Mouse (Mus musculus) intestine, embryonic 15.5 days (tissue): ENCODE results near the gene Vtn. TPM values are rescaled to one million over a fixed set of nuclear protein-coding genes. Genes with fewer than 3 reads are reported as not detected.
A peak's percentile ranks its signal among the peaks of the same experiment; 100 is the strongest.

ENCODE experiments used
- ATAC-seq: fragments of 200-750 bp; cut with Nextera tagmentation; 2 replicates; pipeline ENCODE4 v1.8.0; 2017; ENCODE audit warnings: moderate TSS enrichment, moderate library complexity
- H3K27ac ChIP-seq: fragments of 300-500 bp; sonication (generic); 2 replicates; pipeline ENCODE4 v1.5.1; 2015; ENCODE audit warnings: mild to moderate bottlenecking, inconsistent platforms
- H3K27me3 ChIP-seq: fragments of 300-500 bp; sonication (generic); replicated peaks from 2 replicates; pipeline ENCODE4 v1.6.1; 2015; ENCODE audit warnings: inconsistent platforms
- H3K36me3 ChIP-seq: fragments of 300-500 bp; sonication (generic); 2 replicates; pipeline ENCODE4 v1.6.1; 2015; ENCODE audit warnings: inconsistent platforms
- H3K4me1 ChIP-seq: fragments of 300-500 bp; sonication (generic); replicated peaks from 2 replicates; pipeline ENCODE4 v1.6.1; 2015; ENCODE audit warnings: inconsistent platforms
- H3K4me2 ChIP-seq: fragments of 300-500 bp; sonication (generic); replicated peaks from 2 replicates; pipeline ENCODE4 v1.6.1; 2015; ENCODE audit warnings: mild to moderate bottlenecking, inconsistent platforms
- H3K4me3 ChIP-seq: fragments of 300-500 bp; sonication (generic); replicated peaks from 2 replicates; pipeline ENCODE4 v1.5.1; 2015; ENCODE audit warnings: inconsistent platforms
- H3K9ac ChIP-seq: fragments of 300-500 bp; sonication (generic); 2 replicates; pipeline ENCODE4 v1.6.1; 2015; ENCODE audit warnings: inconsistent platforms
- H3K9me3 ChIP-seq: fragments of 300-500 bp; sonication (generic); 2 replicates; pipeline ENCODE4 v1.6.1; 2016; ENCODE audit warnings: inconsistent platforms
- WGBS: fragments of 180-500 bp; shearing (Covaris S2); methylation state at CpG from one replicate; pipeline ENCODE4 v1.1.7; 2015; 5-methylcytosine and 5-hydroxymethylcytosine counted together
- polyA plus RNA-seq: library from polyadenylated mRNA; unstranded; fragments of >200 nt; fragmentation: Nextera tagmentation; extraction: Ambion mirVana; gene quantifications from 2 replicates; pipeline ENCODE4 v1.2.1, GENCODE M21; 2015

Vtn gene
- polyA plus RNA-seq: 22.4 and 34.2 TPM in 2 replicates

DNA sequence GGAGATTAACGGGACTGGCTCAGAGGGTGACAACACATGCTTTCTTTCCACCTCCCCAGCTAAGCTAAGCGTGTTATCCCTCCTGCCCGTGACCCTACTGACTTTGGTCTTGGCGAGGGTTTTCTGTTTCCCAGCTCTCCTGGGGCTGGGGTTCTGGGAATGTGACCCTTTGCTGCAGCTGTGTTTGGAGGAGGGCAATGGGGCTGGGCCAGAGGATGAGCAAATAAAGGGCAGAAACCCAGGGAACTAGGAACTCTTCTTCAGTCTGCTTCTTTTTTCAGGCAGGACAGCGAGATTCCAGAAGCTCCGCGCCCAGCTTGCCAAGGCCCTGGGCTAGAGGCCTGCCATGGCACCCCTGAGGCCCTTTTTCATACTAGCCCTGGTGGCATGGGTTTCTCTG lies at the start of gene Vtn:
Gene Vtn (plus strand): TSS at position 88 of the 400 bp plus-strand sequence.
- H3K9ac ChIP-seq: no peak within 1 kb of the TSS
- H3K4me2 ChIP-seq: peak within 1 kb of the TSS; percentile 98
- no peak for ATAC-seq
- H3K9me3 ChIP-seq: no peaks in the 10 kb centered on the region
- peaks cover 23% of the 10 kb centered on the region for H3K27me3 ChIP-seq
- peaks cover 10% of the 10 kb centered on the region; the same call in 1 of the 2 replicates for H3K4me1 ChIP-seq
- WGBS: 59% methylated on average over 7 of the region's 7 CpGs
- no peak within 1 kb of the TSS for H3K27ac ChIP-seq
- H3K36me3 ChIP-seq: no peaks in the 10 kb centered on the region
- H3K4me3 ChIP-seq: peak within 1 kb of the TSS; percentile 50

DNA sequence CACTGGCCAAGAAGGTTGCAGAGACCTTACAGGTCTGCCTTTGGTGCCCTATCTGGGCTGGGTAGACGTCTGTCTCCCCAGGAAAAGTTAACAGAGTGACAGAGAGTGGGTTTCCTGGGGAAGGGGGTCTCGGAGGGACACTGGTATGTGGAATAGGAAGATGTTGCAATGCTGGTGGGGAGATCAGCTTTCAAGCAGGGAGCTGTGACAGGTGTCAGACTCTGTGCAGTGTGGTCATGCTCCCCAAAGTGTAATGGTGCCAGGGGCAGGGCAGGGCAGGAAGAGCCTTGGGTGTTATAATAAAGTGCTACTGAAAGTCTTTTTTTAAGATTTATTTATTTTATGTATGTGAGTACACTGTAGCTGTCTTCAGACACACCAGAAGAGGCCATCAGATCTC lies 48.6 kb upstream of the Vtn start:
- Histone ChIP-seq H3K27ac (no peak overlapping the region), H3K27me3 (no peaks in the 10 kb centered on the region), H3K36me3 (no peaks in the 10 kb centered on the region), H3K4me3 (no peak overlapping the region), H3K9me3 (no peaks in the 10 kb centered on the region), H3K4me2 (no peak overlapping the region), H3K9ac (no peak overlapping the region), H3K4me1 (no peaks in the 10 kb centered on the region)
- 50% methylated on average over 2 of the region's 2 CpGs for WGBS
- ATAC-seq: no peak

DNA sequence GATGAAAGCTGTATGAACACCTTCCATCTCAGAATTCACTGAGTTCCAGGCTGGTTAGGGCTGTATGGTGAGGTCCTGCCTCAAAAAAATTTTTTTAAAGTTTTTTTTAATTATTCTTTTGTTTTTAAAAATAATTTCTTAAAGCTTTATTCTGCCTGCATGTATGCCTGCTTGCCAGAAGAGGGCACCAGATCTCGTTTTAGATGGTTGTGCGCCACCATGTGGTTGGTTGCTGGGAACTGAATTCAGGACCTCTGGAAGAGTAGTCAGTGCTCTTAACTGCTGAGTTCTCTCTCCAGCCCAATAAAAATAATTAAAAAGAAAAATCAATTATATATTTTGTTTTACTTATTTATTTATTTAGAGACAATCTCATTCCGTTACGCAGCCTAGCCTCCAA lies 45.2 kb upstream of the Vtn start:
- no peak for ATAC-seq
- H3K4me1 ChIP-seq: no peaks in the 10 kb centered on the region
- WGBS: 13% methylated on average over 4 of the region's 4 CpGs

DNA sequence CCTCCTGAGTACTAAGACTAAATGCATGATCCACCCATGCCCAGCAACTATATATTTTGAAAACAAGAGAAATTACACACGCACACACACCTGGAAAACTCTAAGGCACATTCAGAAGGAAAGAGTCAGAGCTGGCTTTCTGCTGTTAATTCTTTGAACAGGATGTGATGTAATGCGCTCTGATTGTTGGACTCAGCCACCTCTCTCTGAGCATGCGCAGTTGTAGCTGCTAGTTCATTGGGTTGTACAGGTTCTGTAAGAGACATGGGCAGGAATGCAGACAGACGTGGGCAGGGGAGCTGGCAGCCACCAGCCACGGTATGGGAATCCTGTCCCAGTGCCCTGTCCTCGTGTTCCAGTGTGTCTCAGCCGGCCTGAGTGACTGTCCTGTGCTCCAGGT lies 44.6 kb upstream of the Vtn start:
- WGBS: 69% methylated on average over 7 of the region's 7 CpGs
- Histone ChIP-seq H3K27me3 (no peaks in the 10 kb centered on the region), H3K36me3 (no peaks in the 10 kb centered on the region)

More for the DNA sequence above, 45.2 kb upstream of the Vtn start:
- no peak overlapping the region for H3K4me3 ChIP-seq
- no peaks in the 10 kb centered on the region for H3K9me3 ChIP-seq
- H3K4me2 ChIP-seq: no peak overlapping the region
- no peaks in the 10 kb centered on the region for H3K27me3 ChIP-seq
- H3K9ac ChIP-seq: no peak overlapping the region
- no peak overlapping the region for H3K27ac ChIP-seq
- H3K36me3 ChIP-seq: no peaks in the 10 kb centered on the region

GRCm38 (mm10) chr11:78455308-78455707 lies 43.6 kb upstream of the Vtn start:
- H3K27ac ChIP-seq: no peak overlapping the region
- 43% methylated on average over 5 of the region's 5 CpGs for WGBS
- H3K27me3 ChIP-seq: no peaks in the 10 kb centered on the region
- no peaks in the 10 kb centered on the region for H3K4me1 ChIP-seq
- H3K9ac ChIP-seq: no peak overlapping the region
- H3K9me3 ChIP-seq: no peaks in the 10 kb centered on the region
- H3K4me3 ChIP-seq: no peak overlapping the region
- no peak for ATAC-seq
- no peaks in the 10 kb centered on the region for H3K36me3 ChIP-seq
- no peak overlapping the region for H3K4me2 ChIP-seq

More for the DNA sequence above, 44.6 kb upstream of the Vtn start:
- Histone ChIP-seq H3K4me2 (no peak overlapping the region), H3K9me3 (no peaks in the 10 kb centered on the region), H3K9ac (no peak overlapping the region), H3K4me3 (no peak overlapping the region), H3K27ac (no peak overlapping the region), H3K4me1 (no peaks in the 10 kb centered on the region)
- ATAC-seq: no peak

- no peak overlapping the region for H3K9ac ChIP-seq
- no peak overlapping the region for H3K27ac ChIP-seq
- H3K4me3 ChIP-seq: no peak overlapping the region
- H3K27me3 ChIP-seq: no peaks in the 10 kb centered on the region
- whole genome bisulfite sequencing: 84% methylated on average over 17 of the region's 17 CpGs
- H3K4me2 ChIP-seq: no peak overlapping the region
- H3K9me3 ChIP-seq: no peaks in the 10 kb centered on the region
- peaks cover 4% of the 10 kb centered on the region; the same call in 1 of the 2 replicates for H3K4me1 ChIP-seq
- no peak for ATAC-seq
- H3K36me3 ChIP-seq: no peaks in the 10 kb centered on the region
Measured at GRCm38 (mm10) chr11:78458740-78459139, 40.2 kb upstream of the Vtn start.

DNA sequence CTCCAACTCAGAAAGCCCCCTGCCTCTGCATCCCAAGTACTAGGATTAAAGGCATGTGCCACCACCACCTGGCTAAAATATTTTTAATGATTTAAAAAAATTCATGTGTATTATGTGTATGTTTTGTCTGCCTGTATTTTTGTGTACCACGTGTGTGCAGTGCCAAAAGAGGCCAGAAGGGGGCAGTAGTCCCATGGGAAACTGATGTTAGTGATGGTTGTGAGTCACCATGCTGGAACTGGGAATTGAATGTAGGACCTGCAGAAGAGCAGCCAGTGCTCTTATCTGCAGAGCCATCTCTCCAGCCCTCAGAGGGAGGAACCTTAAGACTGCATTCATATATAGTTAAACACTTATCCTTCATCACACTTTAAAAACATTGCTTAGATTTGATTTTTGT lies 37.0 kb upstream of the Vtn start:
- no peak for ATAC-seq
- Histone ChIP-seq H3K27me3 (no peaks in the 10 kb centered on the region), H3K4me2 (no peak overlapping the region), H3K27ac (no peak overlapping the region), H3K9ac (no peak overlapping the region), H3K4me1 (peaks cover 15% of the 10 kb centered on the region), H3K4me3 (no peak overlapping the region), H3K9me3 (no peaks in the 10 kb centered on the region), H3K36me3 (no peaks in the 10 kb centered on the region)
- 75% methylated on average over 1 of the region's 1 CpGs for WGBS

- WGBS: 61% methylated on average over 5 of the region's 5 CpGs
- Histone ChIP-seq H3K4me1 (peaks cover 15% of the 10 kb centered on the region), H3K9ac (no peak overlapping the region), H3K27ac (no peak overlapping the region), H3K4me2 (0 out of 2 replicates have a peak overlapping the region, but pooled peaks have one; percentile 20), H3K9me3 (no peaks in the 10 kb centered on the region), H3K27me3 (no peaks in the 10 kb centered on the region), H3K4me3 (no peak overlapping the region), H3K36me3 (no peaks in the 10 kb centered on the region)
- ATAC-seq: peak; percentile 54; the same call in 1 of the 2 replicates
Measured at GRCm38 (mm10) chr11:78462669-78463068, 36.2 kb upstream of the Vtn start.

DNA sequence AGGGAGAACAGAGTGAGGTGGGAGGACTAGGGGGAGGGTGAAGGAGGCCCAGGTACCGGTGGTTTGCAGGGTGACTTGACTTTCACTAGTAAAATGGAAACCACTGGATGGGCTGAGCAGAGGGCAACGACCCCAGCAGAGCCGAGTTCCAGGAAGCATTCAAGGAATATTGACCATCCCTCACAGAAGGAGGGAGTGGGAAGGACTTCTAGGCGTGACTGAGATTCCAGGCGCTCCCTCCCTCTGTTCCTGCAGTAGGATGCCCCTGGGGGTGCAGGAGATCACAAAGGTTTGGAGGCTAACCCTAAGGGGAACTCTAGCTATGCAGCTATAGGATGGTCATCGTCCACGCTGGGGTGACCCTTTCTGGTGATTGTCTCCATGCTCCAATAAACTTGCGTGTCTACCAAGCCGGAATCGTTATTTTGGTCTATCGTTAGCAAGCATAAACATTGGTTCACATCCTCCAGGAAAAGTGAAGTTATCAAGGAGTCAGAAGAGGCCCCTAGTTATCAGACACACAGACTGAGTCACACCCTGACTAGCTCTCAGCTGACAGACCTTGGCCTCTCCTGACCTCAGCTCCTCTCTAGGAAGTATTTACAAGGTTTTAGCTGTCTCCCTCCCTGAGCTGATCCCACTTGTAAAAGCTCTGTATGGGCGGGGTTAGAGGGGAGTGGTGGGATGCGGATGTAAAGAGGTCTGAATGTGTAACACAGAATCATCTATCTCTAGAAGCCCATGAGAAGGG lies 35.4 kb upstream of the Vtn start:
- no peaks in the 10 kb centered on the region for H3K9me3 ChIP-seq
- WGBS: 38% methylated on average over 13 of the region's 13 CpGs
- H3K4me3 ChIP-seq: no peak overlapping the region
- H3K4me2 ChIP-seq: peak overlapping the region; percentile 20
- no peaks in the 10 kb centered on the region for H3K36me3 ChIP-seq
- H3K4me1 ChIP-seq: peaks cover 15% of the 10 kb centered on the region
- no peak overlapping the region for H3K27ac ChIP-seq
- ATAC-seq: peak; percentile 52
- no peaks in the 10 kb centered on the region for H3K27me3 ChIP-seq
- H3K9ac ChIP-seq: no peak overlapping the region

- WGBS: 31% methylated on average over 9 of the region's 9 CpGs
- Histone ChIP-seq H3K27me3 (no peaks in the 10 kb centered on the region), H3K27ac (no peak overlapping the region; the same call in 1 of the 2 replicates), H3K9ac (peak overlapping the region; percentile 75; the same call in 1 of the 2 replicates), H3K4me2 (peak overlapping the region; percentile 90), H3K4me3 (peak overlapping the region; percentile 68), H3K36me3 (no peaks in the 10 kb centered on the region), H3K4me1 (peaks cover 15% of the 10 kb centered on the region), H3K9me3 (no peaks in the 10 kb centered on the region)
- ATAC-seq: no peak
Measured at GRCm38 (mm10) chr11:78465116-78465515, 33.8 kb upstream of the Vtn start.

DNA sequence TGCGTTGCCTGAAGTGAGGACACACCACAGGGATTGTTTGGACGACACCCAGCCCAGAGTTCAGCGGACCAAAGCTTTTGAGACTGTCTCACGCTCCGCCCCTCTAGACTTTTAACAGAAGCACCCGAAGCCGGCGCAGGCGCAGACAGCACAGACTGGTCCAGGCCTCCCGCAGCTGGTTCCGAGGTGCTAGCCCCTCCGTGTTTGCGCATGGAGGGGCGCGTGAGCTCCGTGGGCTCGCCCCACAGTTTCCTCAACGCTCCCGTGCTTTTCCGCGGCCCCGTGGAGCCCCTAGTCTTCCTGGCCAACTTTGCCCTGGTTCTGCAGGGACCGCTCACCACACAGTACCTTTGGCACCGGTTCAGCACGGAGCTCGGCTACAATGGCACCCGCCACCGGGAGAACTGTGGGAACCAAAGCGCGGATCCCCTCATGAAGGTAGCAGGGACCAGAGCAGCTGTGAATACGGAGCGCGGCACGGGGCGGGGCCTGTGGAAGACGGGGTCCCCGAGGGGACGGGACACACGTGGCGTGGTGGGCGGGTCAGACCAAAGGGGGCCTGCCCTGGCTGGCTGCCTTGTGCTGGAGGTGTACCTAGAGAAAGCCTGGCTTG lies 33.2 kb upstream of the Vtn start, which contains the start of gene Slc46a1:
Gene Slc46a1 (plus strand): TSS at position 130 of the 613 bp plus-strand sequence.
- Histone ChIP-seq H3K4me2 (peak within 1 kb of the TSS; percentile 90), H3K27ac (peak within 1 kb of the TSS; percentile 89), H3K4me1 (peaks cover 15% of the 10 kb centered on the region), H3K36me3 (no peaks in the 10 kb centered on the region), H3K9ac (peak within 1 kb of the TSS; percentile 75), H3K4me3 (peak within 1 kb of the TSS; percentile 68), H3K27me3 (no peaks in the 10 kb centered on the region), H3K9me3 (no peaks in the 10 kb centered on the region)
- WGBS: 0% methylated on average over 41 of the region's 41 CpGs
- peak; percentile 93 for ATAC-seq

DNA sequence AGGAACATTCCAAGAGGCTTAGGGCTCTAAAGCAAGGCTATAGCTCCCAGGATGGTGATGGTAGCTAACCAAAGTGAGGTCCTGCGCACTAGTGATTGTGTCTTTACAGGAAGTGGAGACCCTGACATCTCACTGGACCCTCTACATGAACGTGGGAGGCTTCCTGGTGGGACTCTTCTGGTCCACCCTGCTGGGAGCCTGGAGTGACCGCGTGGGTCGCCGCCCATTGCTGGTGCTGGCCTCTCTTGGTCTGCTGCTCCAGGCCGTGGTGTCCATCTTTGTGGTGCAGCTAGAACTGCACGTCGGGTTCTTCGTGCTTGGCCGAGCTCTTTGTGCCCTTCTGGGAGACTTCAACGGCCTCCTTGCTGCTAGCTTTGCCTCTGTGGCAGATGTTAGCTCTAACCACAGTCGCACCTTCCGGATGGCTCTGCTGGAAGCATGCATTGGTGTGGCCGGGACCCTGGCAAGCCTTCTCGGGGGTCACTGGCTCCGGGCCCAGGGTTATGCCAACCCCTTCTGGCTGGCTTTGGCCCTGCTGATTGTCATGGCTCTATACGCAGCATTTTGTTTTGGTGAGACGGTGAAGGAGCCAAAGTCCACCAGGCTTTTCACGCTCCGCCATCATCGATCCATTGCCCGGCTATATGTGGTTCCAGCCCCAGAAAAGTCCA lies 32.5 kb upstream of the Vtn start:
- H3K27ac ChIP-seq: peak overlapping the region; percentile 89; the same call in 1 of the 2 replicates
- H3K9me3 ChIP-seq: no peaks in the 10 kb centered on the region
- WGBS: 70% methylated on average over 23 of the region's 23 CpGs
- peak overlapping the region; percentile 24; the same call in 1 of the 2 replicates for H3K9ac ChIP-seq
- H3K4me2 ChIP-seq: peak overlapping the region; percentile 90
- H3K36me3 ChIP-seq: no peaks in the 10 kb centered on the region
- H3K4me3 ChIP-seq: peak overlapping the region; percentile 68
- H3K27me3 ChIP-seq: no peaks in the 10 kb centered on the region
- ATAC-seq: 0 out of 2 replicates have a peak, but pooled peaks have one; percentile 6
- peaks cover 15% of the 10 kb centered on the region for H3K4me1 ChIP-seq
